Mouse (Mus musculus) stomach, postnatal 0 days (tissue): Measurements from ENCODE around the gene Gm8909.
"Not testable (repeated sequence)": the region's sequence is repeated elsewhere in the genome, so short reads cannot be mapped to it uniquely, and the experiment has no call there.

ENCODE experiments used
- CTCF ChIP-seq: IDR thresholded peaks from 2 replicates; pipeline ENCODE4 v1.5.1; 2016; ENCODE audit warnings: antibody characterized with exemption, low read depth, mild to moderate bottlenecking, moderate library complexity
- EP300 ChIP-seq: optimal IDR thresholded peaks from 2 replicates; pipeline ENCODE3; 2016; ENCODE audit warnings: antibody characterized with exemption

DNA sequence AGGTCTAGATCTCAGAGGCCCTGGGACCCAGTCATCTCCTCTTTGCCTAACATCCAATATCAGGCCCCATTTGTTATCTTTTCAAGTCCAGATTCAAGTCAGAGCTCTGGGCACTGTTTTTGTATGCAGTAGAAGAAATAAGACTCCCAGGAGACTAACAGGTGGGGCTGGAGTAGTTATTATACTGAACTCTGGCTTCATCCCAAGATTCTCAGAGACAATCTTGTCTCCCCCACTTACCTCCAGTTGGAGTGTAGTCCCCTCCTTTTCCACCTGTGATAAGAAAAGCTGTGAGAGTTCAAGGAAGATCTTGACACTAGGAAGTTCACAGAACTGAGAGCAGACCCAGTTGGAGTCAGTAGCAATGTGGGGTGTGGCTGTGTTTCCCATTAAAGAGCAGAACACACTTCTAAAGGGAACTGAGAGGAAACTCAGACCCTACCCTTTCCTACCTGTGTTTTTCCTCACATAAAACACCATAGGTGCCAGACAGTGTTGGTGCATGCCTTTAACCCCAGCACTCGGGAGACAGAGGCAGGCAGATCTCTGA lies 32.0 kb downstream of the Gm8909 start:
- TF ChIP-seq CTCF, EP300: not testable (repeated sequence)
